8 mouse cellular contexts compared by ENCODE assay signal in the genomic region with DNA sequence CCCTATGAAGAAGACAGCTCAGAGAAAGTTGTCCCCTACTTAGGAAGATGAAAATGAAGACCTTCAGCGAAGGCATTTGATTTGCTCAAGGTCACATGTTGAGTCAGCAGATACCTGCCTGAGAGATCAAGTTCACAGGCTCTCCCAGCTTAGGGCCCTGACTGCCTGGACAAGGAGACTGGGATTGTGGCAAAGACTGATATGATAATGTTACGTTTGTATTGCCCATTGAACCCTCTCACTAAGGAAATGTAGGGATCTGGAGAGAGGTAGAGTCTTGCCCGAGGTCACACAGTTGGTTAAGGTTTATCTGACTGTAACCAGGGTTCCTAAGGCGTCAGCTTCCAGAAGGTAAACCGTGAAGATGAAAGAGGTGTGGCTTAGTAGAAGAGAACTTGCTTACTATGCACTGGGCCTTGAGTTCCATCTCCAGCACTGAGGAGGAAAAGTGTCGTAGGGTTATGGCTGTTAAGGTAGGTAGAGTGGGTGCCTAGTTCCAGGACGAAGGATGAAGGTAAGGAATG. TPM values are rescaled to one million over a fixed set of nuclear protein-coding genes. Genes with fewer than 3 reads are reported as not detected.
DNase-seq lines count a peak whose midpoint lies in the region; ATAC-seq lines count a peak whose summit lies in the region.

No protein-coding gene starts in this region.

- no peak for DNase-seq in kidney, adult 18-20 months
- DNase-seq in adipocyte (ENCODE audit: low spot score): peak; percentile 19
- no peak for DNase-seq in hindbrain, embryonic 10.5 days (ENCODE audit: low spot score)
- DNase-seq in ovary, postnatal 36 days (ENCODE audit: low spot score): no peak
- DNase-seq in embryo, embryonic 11 days: no peak
- no peak for DNase-seq in frontal cortex, postnatal 10 days (ENCODE audit: low spot score in 2 of 2)

- peak; percentile 33 for ATAC-seq in kidney, embryonic 14.5 days (ENCODE audit: low FRiP score, low TSS enrichment)
- ATAC-seq in megakaryocyte-erythroid progenitor cell, adult 5-6 weeks (replicated peaks; ENCODE audit: low FRiP score, low TSS enrichment, poor library complexity, severe bottlenecking): peak; percentile 55

- peak overlapping the region; percentile 72 for H3K4me3 ChIP-seq in kidney, embryonic 14.5 days (ENCODE audit: low read length)
- H3K4me3 ChIP-seq in hindbrain, embryonic 10.5 days: peak overlapping the region; percentile 87

- H3K27me3 ChIP-seq in kidney, embryonic 14.5 days (ENCODE audit: control insufficient read depth, insufficient read depth, low read length): no peaks in the 10 kb centered on the region
- no peaks in the 10 kb centered on the region for H3K27me3 ChIP-seq in hindbrain, embryonic 10.5 days (ENCODE audit: insufficient read depth, poor library complexity, severe bottlenecking)

- peaks cover 20% of the 10 kb centered on the region; the same call in 1 of the 2 replicates for H3K36me3 ChIP-seq in kidney, embryonic 14.5 days (ENCODE audit: control insufficient read depth, insufficient read depth, low read length)
- peaks cover 18% of the 10 kb centered on the region; the same call in 1 of the 2 replicates for H3K36me3 ChIP-seq in hindbrain, embryonic 10.5 days

- no peak overlapping the region for H3K27ac ChIP-seq in kidney, embryonic 14.5 days (ENCODE audit: low read depth, low read length)
- peak overlapping the region; percentile 93 for H3K27ac ChIP-seq in hindbrain, embryonic 10.5 days

- H3K4me2 ChIP-seq in kidney, embryonic 14.5 days (replicated peaks; ENCODE audit: low read depth, low read length): peak overlapping the region; percentile 79

- H3K9me3 ChIP-seq in kidney, embryonic 14.5 days (ENCODE audit: control insufficient read depth, low read length): no peaks in the 10 kb centered on the region
- no peaks in the 10 kb centered on the region for H3K9me3 ChIP-seq in hindbrain, embryonic 10.5 days

- H3K9ac ChIP-seq in kidney, embryonic 14.5 days (ENCODE audit: low read depth, low read length): peak overlapping the region; percentile 84

- 58% methylated on average over 7 of the region's 7 CpGs for WGBS in kidney, embryonic 14.5 days
- WGBS in hindbrain, embryonic 10.5 days: 60% methylated on average over 7 of the region's 7 CpGs

- H3K4me1 ChIP-seq in kidney, embryonic 14.5 days (ENCODE audit: control insufficient read depth, insufficient read depth, low read length): peaks cover 8% of the 10 kb centered on the region
- H3K4me1 ChIP-seq in hindbrain, embryonic 10.5 days (replicated peaks): peaks cover 15% of the 10 kb centered on the region

RNA-seq across cellular contexts. Expression of a gene that starts 1.0 kb away (rescaled TPM):
- polyA plus RNA-seq in kidney, embryonic 14.5 days (2014; fragmentation: Nextera tagmentation; extraction: Ambion mirVana): 55.8 and 63.5 TPM in 2 replicates
- 38.3 and 49.9 TPM in 2 replicates for polyA plus RNA-seq in hindbrain, embryonic 10.5 days (2016; fragmentation: Nextera tagmentation; extraction: Ambion mirVana)
- 13.2 and 17.2 TPM in 2 replicates for total RNA-seq in megakaryocyte-erythroid progenitor cell, adult 5-6 weeks (2014; fragmentation: Nextera tagmentation)
- 16.5 and 17.8 TPM in 2 replicates for total RNA-seq in megakaryocyte-erythroid progenitor cell, adult 5-6 weeks (2017)

RNA-seq across cellular contexts. Expression of a gene that starts 4.8 kb away (rescaled TPM):
- polyA plus RNA-seq in kidney, embryonic 14.5 days (2014; fragmentation: Nextera tagmentation; extraction: Ambion mirVana): 0.26 TPM in 1 of 2 replicates, not detected in the other
- 0.20 TPM in 1 of 2 replicates, not detected in the other for polyA plus RNA-seq in hindbrain, embryonic 10.5 days (2016; fragmentation: Nextera tagmentation; extraction: Ambion mirVana)
- total RNA-seq in megakaryocyte-erythroid progenitor cell, adult 5-6 weeks (2014; fragmentation: Nextera tagmentation): not detected in 2 replicates
- total RNA-seq in megakaryocyte-erythroid progenitor cell, adult 5-6 weeks (2017): not detected in 2 replicates

RNA-seq across cellular contexts. Expression of a gene that starts 42.3 kb away (rescaled TPM):
- polyA plus RNA-seq in kidney, embryonic 14.5 days (2014; fragmentation: Nextera tagmentation; extraction: Ambion mirVana): 9.4 and 9.9 TPM in 2 replicates
- polyA plus RNA-seq in hindbrain, embryonic 10.5 days (2016; fragmentation: Nextera tagmentation; extraction: Ambion mirVana): 3.8 and 6.2 TPM in 2 replicates
- 7.0 and 9.8 TPM in 2 replicates for total RNA-seq in megakaryocyte-erythroid progenitor cell, adult 5-6 weeks (2014; fragmentation: Nextera tagmentation)
- 14.2 and 19.3 TPM in 2 replicates for total RNA-seq in megakaryocyte-erythroid progenitor cell, adult 5-6 weeks (2017)

RNA-seq across cellular contexts. Expression of a gene that starts 48.0 kb away (rescaled TPM):
- polyA plus RNA-seq in kidney, embryonic 14.5 days (2014; fragmentation: Nextera tagmentation; extraction: Ambion mirVana): 35.4 and 54.1 TPM in 2 replicates
- 31.0 and 33.7 TPM in 2 replicates for polyA plus RNA-seq in hindbrain, embryonic 10.5 days (2016; fragmentation: Nextera tagmentation; extraction: Ambion mirVana)
- total RNA-seq in megakaryocyte-erythroid progenitor cell, adult 5-6 weeks (2014; fragmentation: Nextera tagmentation): 39.7 and 45.7 TPM in 2 replicates
- 34.2 and 41.0 TPM in 2 replicates for total RNA-seq in megakaryocyte-erythroid progenitor cell, adult 5-6 weeks (2017)

RNA-seq across cellular contexts. Expression of a gene that starts 53.4 kb away (rescaled TPM):
- 17.6 and 19.6 TPM in 2 replicates for polyA plus RNA-seq in kidney, embryonic 14.5 days (2014; fragmentation: Nextera tagmentation; extraction: Ambion mirVana)
- 26.0 and 30.7 TPM in 2 replicates for polyA plus RNA-seq in hindbrain, embryonic 10.5 days (2016; fragmentation: Nextera tagmentation; extraction: Ambion mirVana)
- 31.4 and 41.8 TPM in 2 replicates for total RNA-seq in megakaryocyte-erythroid progenitor cell, adult 5-6 weeks (2014; fragmentation: Nextera tagmentation)
- total RNA-seq in megakaryocyte-erythroid progenitor cell, adult 5-6 weeks (2017): 57.6 and 58.8 TPM in 2 replicates
